Mouse (Mus musculus) intestine, embryonic 16.5 days (tissue): ENCODE measurements around the gene Slc9c1. TPM values are rescaled to one million over a fixed set of nuclear protein-coding genes. Genes with fewer than 3 reads are reported as not detected.

Experiments
- ATAC-seq: fragments of 200-750 bp; cut with Nextera tagmentation; 2 replicates; pipeline ENCODE4 v1.8.0; 2017; ENCODE audit warnings: moderate TSS enrichment, moderate library complexity
- H3K27ac ChIP-seq: fragments of 300-500 bp; sonication (generic); 2 replicates; pipeline ENCODE4 v1.5.1; 2014; ENCODE audit warnings: mild to moderate bottlenecking, low read length
- H3K27me3 ChIP-seq: fragments of 300-500 bp; sonication (generic); replicated peaks from 2 replicates; pipeline ENCODE4 v1.6.1; 2014; ENCODE audit warnings: low read length, control low read depth, mixed read lengths; ENCODE audit not compliant: control insufficient read depth, insufficient read depth
- H3K36me3 ChIP-seq: fragments of 300-500 bp; sonication (generic); 2 replicates; pipeline ENCODE4 v1.6.1; 2014; ENCODE audit warnings: low read length, control low read depth; ENCODE audit not compliant: control insufficient read depth, insufficient read depth
- H3K4me1 ChIP-seq: fragments of 300-500 bp; sonication (generic); 2 replicates; pipeline ENCODE4 v1.6.1; 2014; ENCODE audit warnings: low read length, control low read depth, mixed read lengths; ENCODE audit not compliant: control insufficient read depth, insufficient read depth
- H3K4me2 ChIP-seq: fragments of 300-500 bp; sonication (generic); 2 replicates; pipeline ENCODE4 v1.6.1; 2014; ENCODE audit warnings: low read depth, low read length, control low read depth
- H3K4me3 ChIP-seq: fragments of 300-500 bp; sonication (generic); 2 replicates; pipeline ENCODE4 v1.5.1; 2014; ENCODE audit warnings: mild to moderate bottlenecking, low read length
- H3K9ac ChIP-seq: fragments of 300-500 bp; sonication (generic); 2 replicates; pipeline ENCODE4 v1.6.1; 2014; ENCODE audit warnings: low read depth, low read length
- H3K9me3 ChIP-seq: fragments of 300-500 bp; sonication (generic); 2 replicates; pipeline ENCODE4 v1.6.1; 2016; ENCODE audit warnings: low read length, control low read depth; ENCODE audit not compliant: control insufficient read depth
- WGBS: fragments of 180-500 bp; shearing (Covaris S2); extraction: QIAGEN DNeasy Blood & Tissue Kit; methylation state at CpG from one replicate; pipeline ENCODE4 v1.1.7; 2014; 5-methylcytosine and 5-hydroxymethylcytosine counted together
- polyA plus RNA-seq: library from polyadenylated mRNA; unstranded; fragments of >200 nt; fragmentation: Nextera tagmentation; extraction: Ambion mirVana; gene quantifications from 2 replicates; pipeline ENCODE4 v1.2.1, GENCODE M21; 2015

Slc9c1 gene
- polyA plus RNA-seq, 1 experiment from 2014 or later: not detected

DNA sequence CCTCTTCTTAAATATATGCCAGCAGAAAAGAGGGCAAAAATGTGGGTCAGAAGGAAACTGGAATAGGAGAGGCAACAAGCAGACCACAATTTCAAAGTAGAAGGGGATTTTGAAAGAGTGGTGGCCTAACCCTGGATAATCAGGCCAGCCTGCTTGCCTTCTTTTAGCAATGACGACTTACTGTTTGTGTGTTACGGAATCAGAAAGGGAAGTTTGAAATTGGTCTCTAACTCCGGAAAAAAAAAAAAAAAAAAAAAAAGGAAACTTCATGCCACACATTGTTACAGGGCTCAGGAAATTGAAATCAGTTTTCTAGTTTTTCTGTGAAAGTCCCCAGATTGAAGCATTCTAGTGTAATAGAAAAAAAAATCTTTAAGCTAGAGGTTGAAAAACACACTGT is 26.6 kb downstream of the Slc9c1 start:
- H3K4me2 ChIP-seq: no peak overlapping the region
- no peaks in the 10 kb centered on the region for H3K36me3 ChIP-seq
- 60% methylated on average over 3 of the region's 3 CpGs for WGBS
- no peaks in the 10 kb centered on the region for H3K9me3 ChIP-seq
- no peak overlapping the region for H3K27ac ChIP-seq
- no peaks in the 10 kb centered on the region for H3K27me3 ChIP-seq
- no peak for ATAC-seq
- H3K9ac ChIP-seq: no peak overlapping the region
- H3K4me3 ChIP-seq: no peak overlapping the region
- H3K4me1 ChIP-seq: no peaks in the 10 kb centered on the region

DNA sequence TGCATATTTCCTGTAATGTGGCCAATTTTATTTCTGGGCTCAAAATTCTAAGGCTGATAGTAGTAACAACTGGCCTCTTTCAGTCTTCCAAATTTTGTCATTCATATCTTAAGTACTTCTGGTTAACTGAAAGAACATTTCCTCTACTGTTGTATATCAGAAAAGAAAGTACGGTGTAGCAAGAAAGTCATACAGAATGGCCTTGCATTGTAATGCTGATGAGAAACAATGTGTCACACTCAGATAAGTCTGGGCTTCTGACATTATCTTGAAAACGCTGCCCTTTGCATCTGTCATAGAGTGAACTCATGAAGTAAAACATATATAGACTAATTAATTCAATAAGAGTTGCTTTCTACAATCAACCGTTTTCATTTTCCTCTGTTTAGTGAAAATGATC is 37.2 kb downstream of the Slc9c1 start:
- no peaks in the 10 kb centered on the region for H3K27me3 ChIP-seq
- no peak overlapping the region for H3K4me2 ChIP-seq
- no peak overlapping the region for H3K4me3 ChIP-seq
- H3K27ac ChIP-seq: no peak overlapping the region
- 84% methylated on average over 3 of the region's 3 CpGs for whole genome bisulfite sequencing
- H3K9me3 ChIP-seq: no peaks in the 10 kb centered on the region
- H3K9ac ChIP-seq: no peak overlapping the region
- no peaks in the 10 kb centered on the region for H3K36me3 ChIP-seq
- no peaks in the 10 kb centered on the region for H3K4me1 ChIP-seq
- no peak for ATAC-seq

- ATAC-seq: no peak
- Histone ChIP-seq H3K27me3 (no peaks in the 10 kb centered on the region), H3K4me2 (no peak overlapping the region), H3K9ac (no peak overlapping the region), H3K36me3 (no peaks in the 10 kb centered on the region), H3K9me3 (no peaks in the 10 kb centered on the region), H3K4me3 (no peak overlapping the region), H3K4me1 (no peaks in the 10 kb centered on the region), H3K27ac (no peak overlapping the region)
- whole genome bisulfite sequencing: 62% methylated on average over 12 of the region's 12 CpGs
Measured at GRCm38 (mm10) chr16:45579883-45580282, 44.8 kb downstream of the Slc9c1 start.

GRCm38 (mm10) chr16:45582512-45582911 is 47.4 kb downstream of the Slc9c1 start:
- no peaks in the 10 kb centered on the region for H3K4me1 ChIP-seq
- H3K9ac ChIP-seq: no peak overlapping the region
- H3K4me2 ChIP-seq: no peak overlapping the region
- H3K36me3 ChIP-seq: no peaks in the 10 kb centered on the region
- no peaks in the 10 kb centered on the region for H3K27me3 ChIP-seq
- H3K9me3 ChIP-seq: no peaks in the 10 kb centered on the region
- 36% methylated on average over 2 of the region's 2 CpGs for WGBS
- ATAC-seq: no peak
- no peak overlapping the region for H3K27ac ChIP-seq
- no peak overlapping the region for H3K4me3 ChIP-seq

GRCm38 (mm10) chr16:45593656-45594055 is 58.5 kb downstream of the Slc9c1 start:
- Histone ChIP-seq H3K27me3 (no peaks in the 10 kb centered on the region), H3K27ac (no peak overlapping the region), H3K9me3 (no peaks in the 10 kb centered on the region), H3K36me3 (no peaks in the 10 kb centered on the region), H3K4me3 (no peak overlapping the region), H3K4me2 (no peak overlapping the region), H3K4me1 (no peaks in the 10 kb centered on the region), H3K9ac (no peak overlapping the region)
- ATAC-seq: no peak
- WGBS: 63% methylated on average over 1 of the region's 1 CpGs

GRCm38 (mm10) chr16:45595494-45595893 is 60.4 kb downstream of the Slc9c1 start:
- H3K9me3 ChIP-seq: no peaks in the 10 kb centered on the region
- no peak overlapping the region for H3K9ac ChIP-seq
- H3K36me3 ChIP-seq: no peaks in the 10 kb centered on the region
- no peak overlapping the region for H3K27ac ChIP-seq
- H3K27me3 ChIP-seq: no peaks in the 10 kb centered on the region
- H3K4me1 ChIP-seq: no peaks in the 10 kb centered on the region
- no peak overlapping the region for H3K4me3 ChIP-seq
- no peak for ATAC-seq
- no peak overlapping the region for H3K4me2 ChIP-seq

- Histone ChIP-seq H3K4me1 (peaks cover 11% of the 10 kb centered on the region), H3K4me3 (no peak overlapping the region), H3K9me3 (no peaks in the 10 kb centered on the region), H3K9ac (no peak overlapping the region), H3K4me2 (no peak overlapping the region), H3K27ac (peak overlapping the region; percentile 27; the same call in 1 of the 2 replicates), H3K27me3 (no peaks in the 10 kb centered on the region), H3K36me3 (no peaks in the 10 kb centered on the region)
- ATAC-seq: peak; percentile 86
- 19% methylated on average over 4 of the region's 4 CpGs for WGBS
Measured at GRCm38 (mm10) chr16:45608481-45608954, 73.4 kb downstream of the Slc9c1 start.

- Histone ChIP-seq H3K27ac (0 out of 2 replicates have a peak overlapping the region, but pooled peaks have one; percentile 27), H3K27me3 (no peaks in the 10 kb centered on the region), H3K36me3 (no peaks in the 10 kb centered on the region), H3K9me3 (no peaks in the 10 kb centered on the region), H3K4me1 (peaks cover 11% of the 10 kb centered on the region), H3K4me2 (no peak overlapping the region), H3K4me3 (no peak overlapping the region), H3K9ac (no peak overlapping the region)
- peak; percentile 22 for ATAC-seq
- WGBS: 68% methylated on average over 3 of the region's 3 CpGs
Measured at GRCm38 (mm10) chr16:45609300-45609699, 74.2 kb downstream of the Slc9c1 start.

DNA sequence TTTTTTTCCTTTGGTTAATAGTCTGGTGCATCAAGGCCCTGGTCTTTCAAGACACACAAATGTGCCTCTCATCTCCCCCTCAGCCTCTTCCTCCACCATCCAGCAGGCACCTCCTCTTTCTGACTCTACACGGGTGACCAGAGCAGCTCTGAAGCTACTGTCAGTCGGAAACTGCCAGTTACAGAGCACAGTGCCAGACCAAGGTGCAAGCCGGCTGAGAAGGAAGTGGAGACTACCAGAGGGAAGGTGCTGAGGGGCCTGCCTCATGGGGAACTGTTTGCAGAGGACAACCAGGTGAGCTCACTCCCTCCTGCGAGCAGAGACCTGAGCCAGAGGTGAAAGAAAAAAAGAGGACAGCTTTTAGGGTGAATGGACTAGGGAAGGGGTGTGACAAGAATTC is 75.2 kb downstream of the Slc9c1 start, which contains the start of gene Gcsam:
Gcsam (plus strand) TSS at position 114 of the 400 bp plus-strand sequence.
- Histone ChIP-seq H3K9ac (no peak within 1 kb of the TSS), H3K27ac (0 out of 2 replicates have a peak within 1 kb of the TSS, but pooled peaks have one; percentile 27), H3K4me1 (peaks cover 11% of the 10 kb centered on the region), H3K27me3 (no peaks in the 10 kb centered on the region), H3K36me3 (no peaks in the 10 kb centered on the region), H3K9me3 (no peaks in the 10 kb centered on the region), H3K4me2 (no peak within 1 kb of the TSS), H3K4me3 (no peak within 1 kb of the TSS)
- 50% methylated on average over 4 of the region's 4 CpGs for WGBS
- ATAC-seq: peak; percentile 63

DNA sequence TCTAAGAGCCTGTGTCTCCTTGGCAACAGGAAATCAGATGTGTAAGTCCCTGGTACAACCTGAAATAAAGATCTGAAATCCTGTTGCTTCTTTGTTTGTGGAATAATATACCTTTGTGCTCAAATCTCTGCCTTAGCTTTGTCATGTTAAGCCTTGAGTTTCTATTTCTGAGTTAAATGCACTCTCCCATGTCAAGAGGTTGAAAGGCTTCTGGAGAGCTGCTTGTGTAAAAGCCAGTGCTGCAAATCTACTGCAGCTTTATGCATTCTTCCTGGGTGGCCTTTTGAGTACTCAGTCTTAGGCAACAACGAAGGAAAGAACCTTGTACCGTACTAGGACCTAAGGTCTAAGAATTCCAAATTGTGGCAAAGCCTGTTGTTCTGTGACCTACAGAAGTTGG is 78.1 kb downstream of the Slc9c1 start:
- Histone ChIP-seq H3K36me3 (no peaks in the 10 kb centered on the region), H3K27me3 (no peaks in the 10 kb centered on the region), H3K4me3 (no peak overlapping the region), H3K9me3 (no peaks in the 10 kb centered on the region), H3K4me2 (no peak overlapping the region), H3K9ac (no peak overlapping the region), H3K4me1 (peaks cover 7% of the 10 kb centered on the region), H3K27ac (no peak overlapping the region)
- ATAC-seq: no peak
- WGBS: 57% methylated on average over 2 of the region's 2 CpGs
